Mouse (Mus musculus) midbrain, embryonic 13.5 days (tissue): ENCODE results near the gene Pnpla6. TPM values are rescaled to one million over a fixed set of nuclear protein-coding genes. Genes with fewer than 3 reads are reported as not detected.

Experiments used
- ATAC-seq: fragments of 200-750 bp; cut with Nextera tagmentation; 2 replicates; pipeline ENCODE4 v1.8.0; 2017; ENCODE audit warnings: mild to moderate bottlenecking, moderate TSS enrichment, moderate library complexity
- H3K27ac ChIP-seq: fragments of 300-500 bp; sonication (generic); 2 replicates; pipeline ENCODE4 v1.5.1; 2015; ENCODE audit warnings: inconsistent platforms, mild to moderate bottlenecking, moderate library complexity
- H3K27me3 ChIP-seq: fragments of 300-500 bp; sonication (generic); 2 replicates; pipeline ENCODE4 v1.6.1; 2015; ENCODE audit warnings: mild to moderate bottlenecking, inconsistent platforms
- H3K36me3 ChIP-seq: fragments of 300-500 bp; sonication (generic); 2 replicates; pipeline ENCODE4 v1.6.1; 2015; ENCODE audit warnings: mild to moderate bottlenecking, inconsistent platforms
- H3K4me1 ChIP-seq: fragments of 300-500 bp; sonication (generic); replicated peaks from 2 replicates; pipeline ENCODE4 v1.6.1; 2015; ENCODE audit warnings: inconsistent platforms
- H3K4me2 ChIP-seq: fragments of 300-500 bp; sonication (generic); replicated peaks from 2 replicates; pipeline ENCODE4 v1.6.1; 2015; ENCODE audit warnings: moderate library complexity, mild to moderate bottlenecking, inconsistent platforms
- H3K4me3 ChIP-seq: fragments of 300-500 bp; sonication (generic); replicated peaks from 2 replicates; pipeline ENCODE4 v1.5.1; 2015; ENCODE audit warnings: mild to moderate bottlenecking, inconsistent platforms
- H3K9ac ChIP-seq: fragments of 300-500 bp; sonication (generic); replicated peaks from 2 replicates; pipeline ENCODE4 v1.6.1; 2015; ENCODE audit warnings: mild to moderate bottlenecking, inconsistent platforms
- H3K9me3 ChIP-seq: fragments of 300-500 bp; sonication (generic); 2 replicates; pipeline ENCODE4 v1.6.1; 2016; ENCODE audit warnings: mild to moderate bottlenecking, inconsistent platforms
- WGBS: fragments of 180-500 bp; shearing (Covaris S2); methylation state at CpG from one replicate; pipeline ENCODE4 v1.1.7; 2015; 5-methylcytosine and 5-hydroxymethylcytosine counted together
- polyA plus RNA-seq: library from polyadenylated mRNA; unstranded; fragments of >200 nt; fragmentation: Nextera tagmentation; extraction: Ambion mirVana; gene quantifications from 2 replicates; pipeline ENCODE4 v1.2.1, GENCODE M21; 2015

The Pnpla6 gene
- polyA plus RNA-seq, 1 experiment from 2014 or later: 34.1 TPM

DNA sequence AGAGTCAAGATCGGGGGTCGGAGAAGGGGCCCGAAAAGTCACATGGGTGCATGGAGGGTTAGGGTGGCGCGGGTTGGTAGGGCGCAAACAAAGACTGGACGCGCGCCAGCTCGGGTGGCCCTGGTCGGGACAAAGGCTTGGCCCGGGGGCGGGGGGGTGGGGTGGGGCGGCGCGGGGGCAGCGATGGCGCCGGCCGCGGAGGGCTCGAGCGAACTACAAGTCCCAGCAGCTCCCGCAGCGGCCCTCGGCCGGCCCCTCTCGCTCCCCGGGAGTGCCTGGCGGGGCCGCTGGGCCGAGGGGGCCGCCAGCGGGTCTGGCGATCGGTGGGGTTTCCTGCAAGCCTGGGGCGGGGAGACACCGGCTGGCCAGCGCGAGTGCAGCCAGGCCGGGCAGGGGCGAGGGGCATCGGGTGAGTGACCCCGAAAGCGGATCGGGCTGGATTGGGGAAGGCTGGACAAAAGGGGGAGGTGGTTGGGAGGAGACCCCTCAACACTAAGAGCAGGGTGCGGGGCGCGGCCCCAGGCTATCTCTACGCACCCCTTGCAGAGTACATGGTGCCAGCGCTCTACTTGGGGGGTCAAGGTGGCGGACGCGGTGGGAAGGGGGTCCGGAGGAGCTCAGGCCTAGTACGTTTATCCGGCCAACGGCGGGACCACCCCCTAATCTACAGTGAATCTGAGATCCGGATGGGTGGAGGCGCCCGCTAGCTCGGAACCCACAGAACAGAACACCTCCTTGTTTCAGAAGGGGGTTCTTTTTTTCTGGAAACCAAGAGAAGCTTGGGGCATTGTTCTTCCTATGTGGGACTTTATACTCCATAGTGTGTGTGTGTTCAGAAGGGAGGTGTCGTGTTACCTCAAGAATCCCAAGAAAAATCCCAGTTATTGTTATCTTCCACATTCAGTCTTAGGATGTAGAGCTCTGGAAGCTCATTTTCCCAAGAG is 22.0 kb upstream of the Pnpla6 start, which contains the start of gene Zfp358:
Zfp358 (plus strand) TSS at position 238 of the 944 bp plus-strand sequence.
- peak within 1 kb of the TSS; percentile 91 for H3K4me3 ChIP-seq
- peak; percentile 95 for ATAC-seq
- H3K4me2 ChIP-seq: peak within 1 kb of the TSS; percentile 79
- peaks cover 34% of the 10 kb centered on the region for H3K4me1 ChIP-seq
- WGBS: under 1% methylated on average over 57 of the region's 64 CpGs
- H3K9me3 ChIP-seq: peaks cover 8% of the 10 kb centered on the region
- H3K27ac ChIP-seq: peak within 1 kb of the TSS; percentile 89
- peak within 1 kb of the TSS; percentile 100 for H3K9ac ChIP-seq
- H3K36me3 ChIP-seq: peaks cover 35% of the 10 kb centered on the region
- no peaks in the 10 kb centered on the region for H3K27me3 ChIP-seq

GRCm38 (mm10) chr8:3493845-3494208 is 21.4 kb upstream of the Pnpla6 start:
- no peaks in the 10 kb centered on the region for H3K27me3 ChIP-seq
- 0 out of 2 replicates have a peak, but pooled peaks have one; percentile 1 for ATAC-seq
- H3K27ac ChIP-seq: peak overlapping the region; percentile 89
- WGBS: 38% methylated on average over 6 of the region's 6 CpGs
- peak overlapping the region; percentile 91 for H3K4me3 ChIP-seq
- peaks cover 34% of the 10 kb centered on the region for H3K4me1 ChIP-seq
- peak overlapping the region; percentile 100 for H3K9ac ChIP-seq
- peaks cover 35% of the 10 kb centered on the region for H3K36me3 ChIP-seq
- peak overlapping the region; percentile 79 for H3K4me2 ChIP-seq
- H3K9me3 ChIP-seq: peaks cover 8% of the 10 kb centered on the region

GRCm38 (mm10) chr8:3495578-3496427 is 19.4 kb upstream of the Pnpla6 start:
- peaks cover 43% of the 10 kb centered on the region for H3K4me1 ChIP-seq
- H3K27me3 ChIP-seq: no peaks in the 10 kb centered on the region
- H3K9me3 ChIP-seq: peaks cover 8% of the 10 kb centered on the region
- H3K27ac ChIP-seq: no peak overlapping the region
- 97% methylated on average over 44 of the region's 44 CpGs for WGBS
- no peak overlapping the region for H3K4me2 ChIP-seq
- no peak overlapping the region for H3K4me3 ChIP-seq
- H3K9ac ChIP-seq: no peak overlapping the region
- peaks cover 35% of the 10 kb centered on the region for H3K36me3 ChIP-seq
- ATAC-seq: no peak

- Histone ChIP-seq H3K9me3 (peaks cover 8% of the 10 kb centered on the region), H3K27me3 (no peaks in the 10 kb centered on the region), H3K27ac (no peak overlapping the region), H3K4me1 (peaks cover 49% of the 10 kb centered on the region), H3K9ac (no peak overlapping the region; the same call in 1 of the 2 replicates), H3K4me3 (0 out of 2 replicates have a peak overlapping the region, but pooled peaks have one; percentile 7), H3K36me3 (peaks cover 35% of the 10 kb centered on the region), H3K4me2 (no peak overlapping the region)
- 95% methylated on average over 15 of the region's 15 CpGs for WGBS
- no peak for ATAC-seq
Observed at GRCm38 (mm10) chr8:3496428-3496748, 18.8 kb upstream of the Pnpla6 start.

GRCm38 (mm10) chr8:3498583-3498982 is 16.6 kb upstream of the Pnpla6 start:
- Histone ChIP-seq H3K9ac (no peak overlapping the region), H3K36me3 (peaks cover 35% of the 10 kb centered on the region), H3K27me3 (no peaks in the 10 kb centered on the region), H3K4me1 (peaks cover 59% of the 10 kb centered on the region), H3K9me3 (peaks cover 8% of the 10 kb centered on the region), H3K27ac (0 out of 2 replicates have a peak overlapping the region, but pooled peaks have one; percentile 30), H3K4me3 (no peak overlapping the region), H3K4me2 (no peak overlapping the region)
- no peak for ATAC-seq
- 95% methylated on average over 3 of the region's 3 CpGs for WGBS

- peaks cover 8% of the 10 kb centered on the region for H3K9me3 ChIP-seq
- ATAC-seq: peak; percentile 14; the same call in 1 of the 2 replicates
- H3K36me3 ChIP-seq: peaks cover 30% of the 10 kb centered on the region
- WGBS: 10% methylated on average over 8 of the region's 8 CpGs
- H3K9ac ChIP-seq: peak overlapping the region; percentile 77
- H3K4me3 ChIP-seq: peak overlapping the region; percentile 77
- H3K27me3 ChIP-seq: no peaks in the 10 kb centered on the region
- peaks cover 49% of the 10 kb centered on the region for H3K4me1 ChIP-seq
- H3K27ac ChIP-seq: peak overlapping the region; percentile 88
- peak overlapping the region; percentile 63 for H3K4me2 ChIP-seq
Observed at GRCm38 (mm10) chr8:3499751-3500150, 15.4 kb upstream of the Pnpla6 start.

GRCm38 (mm10) chr8:3500235-3501090 is 14.7 kb upstream of the Pnpla6 start, which contains the start of gene Mcoln1:
TSS of gene Mcoln1 (plus strand) at chr8:3500457.
- peaks cover 44% of the 10 kb centered on the region for H3K4me1 ChIP-seq
- peak; percentile 91 for ATAC-seq
- peak within 1 kb of the TSS; percentile 90 for H3K9ac ChIP-seq
- under 1% methylated on average over 69 of the region's 70 CpGs for WGBS
- peak within 1 kb of the TSS; percentile 76 for H3K4me2 ChIP-seq
- peak within 1 kb of the TSS; percentile 77 for H3K4me3 ChIP-seq
- H3K36me3 ChIP-seq: peaks cover 23% of the 10 kb centered on the region
- peaks cover 5% of the 10 kb centered on the region for H3K9me3 ChIP-seq
- H3K27me3 ChIP-seq: no peaks in the 10 kb centered on the region
- peak within 1 kb of the TSS; percentile 88 for H3K27ac ChIP-seq

DNA sequence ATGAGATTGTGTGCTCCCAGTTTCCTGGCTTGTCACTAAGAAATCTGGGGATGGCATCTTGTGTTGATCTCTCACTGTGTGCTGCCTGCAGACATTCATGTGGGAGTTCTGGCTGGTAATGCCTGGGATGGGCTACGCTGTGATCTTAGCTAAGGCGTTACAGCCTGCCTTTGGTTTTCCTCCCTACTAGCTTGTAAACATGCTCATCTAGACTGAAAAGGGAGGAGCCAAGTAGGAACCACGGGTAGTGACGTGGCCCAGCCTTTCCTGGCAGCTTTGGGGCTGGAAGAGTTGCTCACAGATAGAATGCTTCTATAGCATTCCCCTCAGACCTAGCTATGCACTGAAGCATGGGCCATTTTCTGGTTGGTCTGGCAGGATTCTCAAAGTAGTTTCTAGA is 13.0 kb upstream of the Pnpla6 start:
- H3K27ac ChIP-seq: no peak overlapping the region
- 0 out of 2 replicates have a peak overlapping the region, but pooled peaks have one; percentile 20 for H3K9ac ChIP-seq
- WGBS: 83% methylated on average over 4 of the region's 4 CpGs
- H3K4me1 ChIP-seq: peaks cover 32% of the 10 kb centered on the region
- H3K9me3 ChIP-seq: no peaks in the 10 kb centered on the region
- no peaks in the 10 kb centered on the region for H3K27me3 ChIP-seq
- no peak overlapping the region for H3K4me2 ChIP-seq
- ATAC-seq: no peak
- no peak overlapping the region for H3K4me3 ChIP-seq
- peaks cover 23% of the 10 kb centered on the region for H3K36me3 ChIP-seq

DNA sequence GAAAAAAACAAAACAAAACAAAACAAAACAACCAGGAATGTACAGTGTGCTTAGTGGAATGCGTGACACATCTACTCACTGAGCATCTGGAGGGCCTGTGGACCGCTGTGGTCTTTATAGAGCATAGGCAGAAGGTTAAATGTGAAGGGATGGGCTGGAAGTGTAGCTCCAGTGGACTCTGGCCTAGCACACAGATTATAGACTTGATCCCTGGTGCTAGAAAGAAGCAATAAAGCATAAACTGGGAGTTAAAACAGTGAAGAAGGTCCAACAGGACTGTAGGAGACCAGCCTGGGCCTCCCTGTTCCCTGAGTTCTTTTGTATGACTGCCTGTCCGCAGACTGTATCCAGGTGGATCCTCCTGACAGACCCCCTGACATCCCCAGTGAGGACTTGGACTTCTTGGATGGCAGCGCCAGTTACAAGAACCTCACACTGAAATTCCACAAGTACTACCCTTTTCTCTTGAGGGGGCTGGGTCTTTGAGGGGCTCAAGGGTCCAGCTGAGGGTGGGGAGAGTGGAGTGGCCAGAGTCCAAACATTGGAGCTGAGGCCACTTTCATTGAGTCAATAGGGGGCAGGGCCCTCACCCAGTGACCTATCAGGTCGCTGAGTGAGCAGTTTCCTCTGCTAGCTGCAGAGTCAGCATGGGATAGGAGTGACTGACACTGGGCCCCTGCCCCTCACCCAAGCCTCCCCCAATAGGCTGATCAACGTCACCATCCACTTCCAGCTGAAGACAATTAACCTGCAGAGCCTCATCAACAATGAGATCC is 7.0 kb upstream of the Pnpla6 start:
- ATAC-seq: no peak
- Histone ChIP-seq H3K9ac (no peak overlapping the region), H3K4me1 (no peaks in the 10 kb centered on the region), H3K9me3 (no peaks in the 10 kb centered on the region), H3K4me3 (no peak overlapping the region), H3K36me3 (peaks cover 72% of the 10 kb centered on the region), H3K27me3 (no peaks in the 10 kb centered on the region), H3K4me2 (no peak overlapping the region), H3K27ac (no peak overlapping the region)
- 88% methylated on average over 6 of the region's 6 CpGs for whole genome bisulfite sequencing

- Histone ChIP-seq H3K27me3 (no peaks in the 10 kb centered on the region), H3K4me1 (peaks cover 13% of the 10 kb centered on the region), H3K9ac (peak overlapping the region; percentile 68), H3K4me3 (peak overlapping the region; percentile 60), H3K4me2 (peak overlapping the region; percentile 95), H3K9me3 (no peaks in the 10 kb centered on the region), H3K27ac (peak overlapping the region; percentile 77), H3K36me3 (peaks cover 40% of the 10 kb centered on the region)
- no peak for ATAC-seq
- WGBS: 33% methylated on average over 13 of the region's 13 CpGs
Observed at GRCm38 (mm10) chr8:3514681-3515247, 420 bp upstream of the Pnpla6 start.
